Mouse (Mus musculus) embryonic facial prominence, embryonic 12.5 days (tissue): ENCODE measurements around the gene Klhdc1. TPM values are rescaled to one million over a fixed set of nuclear protein-coding genes. Genes with fewer than 3 reads are reported as not detected.

Source experiments
- ATAC-seq: fragments of 200-750 bp; cut with Nextera tagmentation; 2 replicates; pipeline ENCODE4 v1.8.0; 2017; ENCODE audit not compliant: insufficient number of reproducible peaks, insufficient read depth, low FRiP score, low TSS enrichment
- H3K27ac ChIP-seq: fragments of 300-500 bp; sonication (generic); 2 replicates; pipeline ENCODE4 v1.5.1; 2016; ENCODE audit warnings: mild to moderate bottlenecking
- H3K27me3 ChIP-seq: fragments of 300-500 bp; sonication (generic); 2 replicates; pipeline ENCODE4 v1.6.1; 2016; ENCODE audit warnings: mild to moderate bottlenecking, moderate library complexity
- H3K36me3 ChIP-seq: fragments of 300-500 bp; sonication (generic); 2 replicates; pipeline ENCODE4 v1.6.1; 2016; ENCODE audit warnings: mild to moderate bottlenecking
- H3K4me1 ChIP-seq: fragments of 300-500 bp; sonication (generic); 2 replicates; pipeline ENCODE4 v1.6.1; 2016
- H3K4me2 ChIP-seq: fragments of 300-500 bp; sonication (generic); replicated peaks from 2 replicates; pipeline ENCODE4 v1.6.1; 2016; ENCODE audit warnings: mild to moderate bottlenecking, moderate library complexity
- H3K4me3 ChIP-seq: fragments of 300-500 bp; sonication (generic); 2 replicates; pipeline ENCODE4 v1.5.1; 2016; ENCODE audit warnings: mild to moderate bottlenecking
- H3K9ac ChIP-seq: fragments of 300-500 bp; sonication (generic); 2 replicates; pipeline ENCODE4 v1.6.1; 2016; ENCODE audit warnings: mild to moderate bottlenecking, moderate library complexity
- H3K9me3 ChIP-seq: fragments of 300-500 bp; sonication (generic); 2 replicates; pipeline ENCODE4 v1.6.1; 2016; ENCODE audit warnings: mild to moderate bottlenecking, moderate library complexity
- WGBS: fragments of 180-500 bp; shearing (Covaris S2); methylation state at CpG from one replicate; pipeline ENCODE4 v1.1.7; 2016; 5-methylcytosine and 5-hydroxymethylcytosine counted together
- polyA plus RNA-seq: library from polyadenylated mRNA; unstranded; fragments of >200 nt; fragmentation: Nextera tagmentation; extraction: Ambion mirVana; gene quantifications from 2 replicates; pipeline ENCODE4 v1.2.1, GENCODE M21; 2016

Klhdc1 gene
- polyA plus RNA-seq, 1 experiment from 2014 or later, result 7.5 TPM

DNA sequence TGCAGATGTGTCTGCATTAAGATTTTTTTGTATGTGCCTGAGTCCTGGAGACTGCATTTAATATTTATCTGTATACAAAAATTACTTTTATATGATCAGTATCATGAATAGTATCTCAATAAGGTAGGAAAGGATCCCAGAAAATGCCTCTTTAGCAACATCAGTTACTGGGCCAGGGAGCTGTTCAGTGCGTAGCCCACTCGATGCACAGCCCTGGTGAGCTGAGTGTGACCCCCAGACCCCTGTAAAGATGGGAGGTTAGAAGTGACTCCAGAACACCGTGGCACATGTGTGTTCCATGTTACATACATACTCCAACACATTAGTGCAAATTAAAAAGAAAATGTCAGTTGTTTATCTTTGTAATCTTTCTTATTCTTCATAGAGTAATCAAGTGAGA is 58.9 kb downstream of the Klhdc1 start:
- H3K27me3 ChIP-seq, result no peaks in the 10 kb centered on the region
- H3K4me2 ChIP-seq, result no peak overlapping the region
- ATAC-seq, result no peak
- WGBS, result 88% methylated on average over 3 of the region's 3 CpGs
- H3K36me3 ChIP-seq, result peaks cover 45% of the 10 kb centered on the region
- H3K9me3 ChIP-seq, result no peaks in the 10 kb centered on the region
- H3K4me1 ChIP-seq, result peaks cover 21% of the 10 kb centered on the region
- no peak overlapping the region for H3K4me3 ChIP-seq
- H3K27ac ChIP-seq, result no peak overlapping the region
- H3K9ac ChIP-seq, result no peak overlapping the region

DNA sequence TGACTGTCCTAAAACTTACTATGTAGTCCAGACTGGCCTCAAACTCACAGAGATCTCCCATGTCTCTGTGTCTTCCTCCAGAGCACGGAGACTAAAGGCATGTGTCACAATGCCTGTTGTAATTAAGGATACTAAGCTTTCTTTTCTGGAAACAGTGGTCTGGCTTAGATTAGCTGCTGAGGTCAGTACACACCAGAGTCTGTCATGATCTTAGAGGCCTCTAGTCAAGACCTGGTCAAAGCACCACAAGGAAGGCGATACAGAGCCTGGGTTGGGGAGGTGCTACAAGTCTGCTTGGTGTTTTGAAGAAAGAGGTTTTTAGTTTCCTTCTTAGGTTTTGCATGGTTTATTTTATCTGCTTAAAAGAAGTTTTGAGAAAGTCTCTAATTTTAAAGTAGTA is 59.4 kb downstream of the Klhdc1 start:
- Histone ChIP-seq H3K4me1 (peaks cover 21% of the 10 kb centered on the region), H3K4me3 (no peak overlapping the region), H3K27me3 (no peaks in the 10 kb centered on the region), H3K9me3 (no peaks in the 10 kb centered on the region), H3K4me2 (no peak overlapping the region), H3K36me3 (peaks cover 51% of the 10 kb centered on the region), H3K27ac (no peak overlapping the region), H3K9ac (no peak overlapping the region)
- no peak for ATAC-seq
- WGBS, result 56% methylated on average over 2 of the region's 2 CpGs

DNA sequence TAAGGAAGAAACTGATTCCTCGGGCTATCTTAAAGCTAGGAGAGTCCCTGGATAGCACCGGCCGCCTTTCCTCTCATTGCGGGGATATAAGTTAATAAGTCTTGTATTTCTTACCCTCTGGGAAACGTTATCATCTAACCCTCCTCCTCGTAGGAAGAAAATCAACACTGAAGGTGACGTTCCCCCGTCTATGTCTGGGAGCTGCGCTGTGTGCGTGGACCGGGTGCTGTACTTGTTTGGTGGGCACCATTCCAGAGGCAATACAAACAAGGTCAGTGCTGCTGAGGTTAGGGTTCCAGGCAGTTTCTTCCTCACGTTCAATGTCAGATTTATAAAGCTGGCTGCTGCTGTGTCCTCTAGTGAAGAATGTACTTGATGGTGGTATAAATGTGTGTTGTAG is 61.2 kb downstream of the Klhdc1 start:
- no peak overlapping the region for H3K9ac ChIP-seq
- H3K27me3 ChIP-seq, result no peaks in the 10 kb centered on the region
- no peak overlapping the region for H3K4me2 ChIP-seq
- peaks cover 17% of the 10 kb centered on the region for H3K4me1 ChIP-seq
- H3K4me3 ChIP-seq, result no peak overlapping the region
- no peaks in the 10 kb centered on the region for H3K9me3 ChIP-seq
- H3K36me3 ChIP-seq, result peaks cover 69% of the 10 kb centered on the region
- WGBS, result 94% methylated on average over 12 of the region's 12 CpGs
- no peak overlapping the region for H3K27ac ChIP-seq
- no peak for ATAC-seq

DNA sequence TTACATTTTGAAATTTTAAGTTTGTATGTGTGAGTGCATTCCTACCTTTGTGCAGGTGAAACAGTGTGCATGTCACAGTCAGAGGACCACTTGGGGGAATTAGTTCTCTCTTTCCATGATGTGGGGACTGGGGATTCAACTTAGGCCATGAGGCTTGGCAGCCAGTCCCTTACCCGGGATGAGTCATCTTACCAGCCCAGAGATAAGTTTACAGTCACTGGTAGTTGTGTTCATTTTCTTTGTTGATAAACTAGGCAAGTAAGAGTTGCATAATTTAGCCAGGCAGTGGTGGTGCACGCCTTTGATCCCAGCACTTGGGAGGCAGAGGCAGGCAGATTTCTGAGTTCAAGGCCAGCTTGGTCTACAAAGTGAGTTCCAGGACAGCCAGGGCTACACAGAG is 63.1 kb downstream of the Klhdc1 start:
- Histone ChIP-seq H3K4me1 (peaks cover 7% of the 10 kb centered on the region), H3K9ac (no peak overlapping the region), H3K27ac (no peak overlapping the region), H3K4me2 (no peak overlapping the region), H3K36me3 (peaks cover 82% of the 10 kb centered on the region), H3K4me3 (no peak overlapping the region), H3K27me3 (no peaks in the 10 kb centered on the region), H3K9me3 (no peaks in the 10 kb centered on the region)
- no peak for ATAC-seq
- 95% methylated on average over 2 of the region's 2 CpGs for WGBS

DNA sequence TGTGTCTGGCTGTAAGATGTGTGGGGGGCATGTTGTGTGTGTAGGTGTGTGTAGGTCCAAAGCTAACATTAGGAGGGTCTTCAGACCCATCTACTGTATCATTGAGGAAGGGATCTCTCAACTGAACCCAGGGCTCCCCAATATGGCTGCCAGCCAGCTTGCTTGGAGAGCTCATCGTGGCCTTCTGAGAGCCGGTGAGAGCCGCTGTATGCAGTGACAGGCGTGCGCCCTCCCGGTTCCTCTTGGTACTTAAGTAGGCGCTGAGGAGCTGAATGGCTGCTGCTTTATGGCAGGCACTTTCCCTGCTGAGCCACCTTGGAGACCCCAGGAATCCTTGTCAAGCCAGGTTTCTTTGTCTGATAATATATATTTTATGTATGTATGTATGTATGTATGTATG is 65.4 kb downstream of the Klhdc1 start:
- H3K4me3 ChIP-seq, result no peak overlapping the region
- no peak overlapping the region for H3K9ac ChIP-seq
- no peak for ATAC-seq
- H3K27ac ChIP-seq, result no peak overlapping the region
- no peaks in the 10 kb centered on the region for H3K27me3 ChIP-seq
- 94% methylated on average over 7 of the region's 7 CpGs for WGBS
- no peaks in the 10 kb centered on the region for H3K4me1 ChIP-seq
- no peaks in the 10 kb centered on the region for H3K9me3 ChIP-seq
- H3K36me3 ChIP-seq, result peaks cover 93% of the 10 kb centered on the region
- H3K4me2 ChIP-seq, result no peak overlapping the region

DNA sequence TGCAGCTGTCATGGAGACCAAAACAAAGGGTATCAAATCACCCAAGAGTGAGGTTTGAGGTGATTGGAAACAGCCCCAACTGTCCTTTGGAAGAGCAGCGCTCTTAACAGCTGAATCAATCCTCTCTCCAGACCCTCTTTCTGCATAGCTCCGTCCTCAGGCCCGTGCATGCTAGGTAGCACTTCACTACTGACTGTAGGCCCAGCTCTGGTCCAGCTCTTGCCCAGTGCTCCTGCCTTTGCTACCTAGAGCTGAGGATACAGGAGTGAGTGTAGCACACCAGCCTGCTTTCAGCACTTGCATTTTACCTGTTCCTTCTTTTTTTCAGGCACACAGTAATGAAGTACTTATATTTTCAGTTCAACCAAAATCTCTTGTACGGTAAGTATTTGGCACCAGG is 68.7 kb downstream of the Klhdc1 start:
- no peaks in the 10 kb centered on the region for H3K27me3 ChIP-seq
- no peaks in the 10 kb centered on the region for H3K4me1 ChIP-seq
- no peak overlapping the region for H3K9ac ChIP-seq
- 94% methylated on average over 4 of the region's 4 CpGs for WGBS
- H3K36me3 ChIP-seq, result peaks cover 85% of the 10 kb centered on the region
- H3K4me3 ChIP-seq, result no peak overlapping the region
- no peaks in the 10 kb centered on the region for H3K9me3 ChIP-seq
- ATAC-seq, result no peak
- no peak overlapping the region for H3K27ac ChIP-seq
- no peak overlapping the region for H3K4me2 ChIP-seq

DNA sequence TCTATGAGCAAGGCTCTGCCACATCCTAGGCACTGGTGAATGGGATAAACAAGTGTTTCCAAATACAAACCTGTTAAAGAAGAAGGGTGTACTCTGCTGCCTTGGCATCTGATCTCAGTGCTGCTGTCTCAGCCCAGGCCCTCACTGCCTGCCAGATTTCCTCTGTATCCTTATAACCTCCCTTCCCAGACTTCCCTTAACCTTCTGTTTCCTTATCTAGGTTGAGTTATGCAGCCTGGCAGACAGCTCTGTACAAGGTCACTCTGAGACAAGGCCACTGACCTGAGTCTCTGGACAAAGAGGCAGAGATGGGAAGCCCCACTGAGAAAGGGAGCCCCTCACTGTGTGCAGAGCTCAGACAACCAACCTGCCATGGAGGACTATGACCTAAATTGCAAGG is 77.5 kb downstream of the Klhdc1 start:
- Histone ChIP-seq H3K27ac (no peak overlapping the region), H3K36me3 (peaks cover 67% of the 10 kb centered on the region), H3K9ac (no peak overlapping the region), H3K27me3 (no peaks in the 10 kb centered on the region), H3K9me3 (no peaks in the 10 kb centered on the region), H3K4me2 (no peak overlapping the region), H3K4me1 (no peaks in the 10 kb centered on the region), H3K4me3 (no peak overlapping the region)
- ATAC-seq, result no peak

DNA sequence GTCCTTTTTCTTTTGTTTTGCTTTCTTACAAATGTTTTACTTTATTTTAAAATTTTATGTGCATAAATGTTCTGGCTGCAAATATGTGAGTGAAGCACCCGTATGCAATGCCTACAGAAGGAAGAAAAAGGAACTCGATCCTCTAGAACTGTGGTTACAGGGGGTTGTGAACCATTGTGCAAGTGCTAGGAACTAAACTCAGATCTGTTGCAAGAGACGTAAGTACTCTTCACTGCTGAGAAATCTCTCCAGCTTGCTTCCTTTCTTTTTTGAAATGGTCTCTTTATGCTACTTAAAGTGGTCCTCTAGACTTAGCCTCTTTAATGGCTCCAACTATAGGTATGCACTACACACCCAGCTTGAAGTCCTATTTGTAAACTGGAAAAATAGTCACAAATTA is 90.2 kb downstream of the Klhdc1 start:
- 89% methylated on average over 3 of the region's 3 CpGs for whole genome bisulfite sequencing
- Histone ChIP-seq H3K36me3 (peaks cover 49% of the 10 kb centered on the region), H3K4me2 (no peak overlapping the region), H3K9ac (no peak overlapping the region), H3K27me3 (no peaks in the 10 kb centered on the region), H3K4me1 (no peaks in the 10 kb centered on the region), H3K9me3 (no peaks in the 10 kb centered on the region), H3K4me3 (no peak overlapping the region), H3K27ac (no peak overlapping the region)
- no peak for ATAC-seq

DNA sequence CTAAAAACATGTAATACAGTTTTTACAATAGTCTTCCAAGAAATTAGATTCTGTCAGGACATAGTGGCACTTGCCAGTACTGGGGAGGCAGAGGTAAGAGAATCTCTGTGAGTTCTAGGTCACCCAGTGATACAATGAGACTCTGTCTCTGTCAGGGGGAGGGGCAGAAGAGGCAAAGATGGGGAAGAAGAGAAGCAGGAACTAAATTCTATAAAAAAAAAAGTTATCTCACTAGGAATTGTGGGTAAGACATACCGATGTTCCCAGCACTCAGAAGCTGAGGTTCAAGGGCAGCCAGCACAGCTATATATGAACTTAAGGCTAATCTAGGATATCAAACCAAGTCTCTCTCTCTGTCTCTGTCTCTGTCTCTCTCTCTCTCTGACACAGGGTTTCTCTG is 91.2 kb downstream of the Klhdc1 start:
- Histone ChIP-seq H3K4me1 (no peaks in the 10 kb centered on the region), H3K4me3 (no peak overlapping the region), H3K9me3 (no peaks in the 10 kb centered on the region), H3K27me3 (no peaks in the 10 kb centered on the region), H3K36me3 (peaks cover 53% of the 10 kb centered on the region), H3K4me2 (no peak overlapping the region), H3K27ac (no peak overlapping the region), H3K9ac (no peak overlapping the region)
- no peak for ATAC-seq
- WGBS, result 97% methylated on average over 1 of the region's 1 CpGs

DNA sequence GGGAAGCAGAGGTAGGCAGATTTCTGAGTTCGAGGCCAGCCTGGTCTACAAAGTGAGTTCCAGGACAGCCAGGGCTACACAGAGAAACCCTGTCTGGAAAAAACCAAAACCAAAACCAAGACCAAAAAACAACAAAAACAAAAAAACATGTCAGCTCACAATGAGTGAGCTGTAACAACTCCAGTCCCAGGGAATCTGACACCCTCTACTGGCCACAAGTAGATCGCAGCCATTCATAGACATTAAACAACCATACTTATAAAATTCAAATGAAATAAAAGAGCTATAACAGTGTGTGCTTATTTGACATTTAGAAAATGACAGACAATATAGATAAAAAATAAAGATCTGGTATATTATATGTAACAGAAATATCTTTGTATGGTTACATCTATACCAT is 92.6 kb downstream of the Klhdc1 start:
- no peak for ATAC-seq

More for the DNA sequence above, 92.6 kb downstream of the Klhdc1 start:
- 86% methylated on average over 2 of the region's 2 CpGs for WGBS
- no peaks in the 10 kb centered on the region for H3K9me3 ChIP-seq
- H3K36me3 ChIP-seq, result peaks cover 53% of the 10 kb centered on the region
- H3K4me3 ChIP-seq, result no peak overlapping the region
- no peak overlapping the region for H3K4me2 ChIP-seq
- no peak overlapping the region for H3K9ac ChIP-seq
- no peaks in the 10 kb centered on the region for H3K4me1 ChIP-seq
- no peak overlapping the region for H3K27ac ChIP-seq
- no peaks in the 10 kb centered on the region for H3K27me3 ChIP-seq

Other genes starting within 250 kb of the Klhdc1 start
- 1,602 and 1,617 TPM in 2 replicates for gene Rps29, start 82.0 kb upstream of the Klhdc1 start, polyA plus RNA-seq
- gene Lrr1, start 72.4 kb upstream of the Klhdc1 start, polyA plus RNA-seq, result 23.6 and 23.9 TPM in 2 replicates
- gene Rpl36al, start 57.1 kb upstream of the Klhdc1 start, polyA plus RNA-seq, result 491 and 498 TPM in 2 replicates
- gene Mgat2, start 57.0 kb upstream of the Klhdc1 start, polyA plus RNA-seq, result 56.9 TPM in 2 replicates
- gene Gm49383, start 44.1 kb upstream of the Klhdc1 start, polyA plus RNA-seq, result 31.3 and 37.5 TPM in 2 replicates
- 14.6 and 15.0 TPM in 2 replicates for gene Dnaaf2, start 42.7 kb upstream of the Klhdc1 start, polyA plus RNA-seq
- 29.7 and 37.8 TPM in 2 replicates for gene Gm49384, start 36.9 kb upstream of the Klhdc1 start, polyA plus RNA-seq
- gene Pole2, start 13.0 kb upstream of the Klhdc1 start, polyA plus RNA-seq, result 25.8 and 26.7 TPM in 2 replicates
- 199 and 203 TPM in 2 replicates for gene Klhdc2, start 55.5 kb downstream of the Klhdc1 start, polyA plus RNA-seq
- gene Nemf, start 116.0 kb downstream of the Klhdc1 start, polyA plus RNA-seq, result 94.1 and 95.4 TPM in 2 replicates
- 68.5 and 72.2 TPM in 2 replicates for gene Arf6, start 131.0 kb downstream of the Klhdc1 start, polyA plus RNA-seq
- 2.4 and 3.7 TPM in 2 replicates for gene Gm9887, start 131.3 kb downstream of the Klhdc1 start, polyA plus RNA-seq